Mouse (Mus musculus) cerebellum, postnatal 25 days (tissue): Measurements from ENCODE around the gene Slamf8.

ENCODE experiments used
- DNase-seq, 2 experiments: peaks; one replicate each; pipeline ENCODE4 v3.0.0; 2021; ENCODE audit warnings: mixed read lengths in 2 of 2

The Slamf8 gene

GRCm38 (mm10) chr1:172593321-172593720 is 3.0 kb upstream of the Slamf8 start:
- no peak for DNase-seq

GRCm38 (mm10) chr1:172585612-172586567 is 4.5 kb downstream of the Slamf8 start:
- peak; percentile 13 to 14 for DNase-seq

DNA sequence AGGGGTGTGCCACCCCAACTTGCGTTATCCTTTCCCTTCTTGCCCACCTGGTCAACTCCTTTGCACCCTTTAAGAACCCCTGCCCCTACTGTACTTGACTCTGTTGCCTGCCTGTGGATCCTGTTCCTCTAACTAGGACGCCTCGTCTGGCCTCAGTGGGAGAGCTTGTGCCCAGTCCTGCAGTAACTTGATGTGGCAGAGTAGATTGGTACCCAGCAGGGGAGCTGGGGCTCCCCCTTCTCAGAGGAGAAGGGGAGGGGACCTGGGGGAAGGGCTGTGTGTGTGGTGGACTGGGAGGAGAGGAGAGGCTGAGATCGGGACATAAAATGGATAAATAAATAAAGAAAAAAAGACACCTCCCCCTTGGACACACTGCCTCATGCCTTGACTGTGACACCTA is 5.3 kb downstream of the Slamf8 start:
- no peak for DNase-seq

GRCm38 (mm10) chr1:172584271-172584670 is 6.1 kb downstream of the Slamf8 start:
- no peak for DNase-seq

GRCm38 (mm10) chr1:172582436-172582835 is 7.9 kb downstream of the Slamf8 start:
- DNase-seq: no peak

- no peak for DNase-seq
These were observed 10.3 kb downstream of the Slamf8 start for GRCm38 (mm10) chr1:172580116-172580515.

GRCm38 (mm10) chr1:172567758-172568157 is 22.6 kb downstream of the Slamf8 start:
- DNase-seq: no peak

DNA sequence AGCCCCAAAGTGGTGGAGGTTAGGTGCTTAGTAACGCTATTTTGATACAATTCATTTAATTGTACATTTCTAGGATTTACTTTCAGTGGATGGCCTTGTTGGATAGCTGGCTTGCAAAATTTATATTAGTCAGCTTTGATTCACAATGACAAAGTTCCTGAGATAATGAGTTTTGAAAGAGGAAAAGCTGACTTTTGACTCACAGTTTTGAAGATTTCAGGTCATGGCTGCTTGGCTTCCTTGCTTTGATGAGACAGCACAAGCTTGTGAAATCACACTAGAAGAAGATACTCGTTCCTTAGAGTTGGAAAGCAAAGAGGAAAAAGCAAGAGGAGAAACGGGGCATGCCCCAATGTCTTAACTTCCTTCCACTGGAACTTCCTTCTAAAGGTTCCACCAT is 24.2 kb downstream of the Slamf8 start:
- DNase-seq: no peak

DNA sequence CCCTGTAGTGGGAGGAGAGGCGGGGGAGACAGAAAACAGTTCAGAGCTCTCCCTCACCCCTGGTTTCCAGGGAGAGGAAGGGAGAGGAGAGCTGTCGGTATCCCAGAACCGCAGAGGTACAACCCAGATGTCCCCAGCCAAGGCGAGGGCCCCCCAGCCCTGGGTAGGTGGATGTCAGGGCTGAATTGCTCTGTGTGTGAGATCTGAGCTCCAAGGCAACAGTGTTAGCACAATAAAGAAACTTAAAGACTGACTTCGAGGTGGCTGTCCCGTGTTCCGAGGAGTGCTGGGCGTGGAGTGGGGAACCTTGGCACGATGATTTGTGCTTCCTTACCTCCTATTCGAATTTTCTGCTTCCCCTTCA is 26.9 kb downstream of the Slamf8 start:
- DNase-seq: no peak

DNA sequence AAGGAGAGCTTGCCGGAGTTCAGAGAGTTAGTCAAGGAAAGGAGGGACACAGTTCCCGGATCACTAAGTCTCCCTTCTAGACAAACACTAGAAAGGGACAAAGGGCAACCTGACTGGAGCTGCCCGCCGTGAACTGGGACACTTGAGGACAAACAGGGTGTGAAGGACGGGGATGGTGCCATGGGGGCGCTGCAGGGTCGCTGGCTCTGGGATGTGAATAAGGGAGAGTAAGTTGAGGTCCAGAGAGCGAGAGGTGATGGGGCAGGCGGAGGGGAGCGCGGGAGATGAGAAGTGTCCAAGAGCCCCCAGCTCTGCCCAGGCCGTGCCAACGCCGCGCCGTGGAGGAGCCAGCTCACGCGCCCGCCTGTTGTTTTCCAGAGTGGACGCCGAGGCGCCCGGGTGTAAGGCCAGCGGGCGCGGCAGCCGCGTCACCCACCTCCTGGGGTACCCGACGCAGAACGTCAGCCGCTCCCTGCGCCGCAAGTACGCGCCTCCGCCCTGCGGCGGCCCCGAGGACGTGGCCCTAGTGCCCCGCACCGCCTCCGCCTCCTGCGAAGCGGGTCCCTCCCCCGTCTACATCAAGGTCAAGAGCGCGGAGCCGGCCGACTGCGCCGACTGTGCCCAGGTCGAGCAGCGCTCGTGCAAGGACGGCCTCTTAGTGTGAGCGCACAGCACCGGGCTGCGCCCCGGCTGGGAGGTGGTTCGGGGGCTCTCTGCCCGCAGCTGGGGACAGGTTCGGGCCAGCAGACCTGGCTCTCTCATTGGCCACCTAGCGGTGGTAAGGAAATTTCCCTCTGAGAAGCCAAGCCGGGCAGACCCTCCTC is 27.5 kb downstream of the Slamf8 start:
- peak; percentile 79 to 80 for DNase-seq

DNA sequence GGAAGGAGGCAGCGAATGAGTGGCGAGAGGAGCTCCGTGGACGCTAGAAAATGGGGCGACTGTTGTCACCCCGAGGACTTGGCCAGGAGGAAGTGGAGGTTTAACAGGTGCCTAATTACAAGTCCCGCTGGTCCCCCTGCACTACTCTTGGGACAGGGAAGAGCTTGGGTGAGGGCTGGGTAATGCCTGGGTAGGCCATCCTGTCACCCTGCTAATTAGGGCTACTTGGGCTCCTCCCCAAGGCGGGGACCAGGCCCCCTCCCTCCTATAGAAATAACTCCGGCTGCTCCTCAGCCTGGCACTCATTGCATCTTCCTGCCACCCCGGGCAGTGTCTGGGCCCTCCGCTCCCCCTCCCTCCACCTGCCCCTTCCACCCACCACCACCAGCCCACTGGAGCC is 34.7 kb downstream of the Slamf8 start, which contains the start of gene Vsig8:
Gene Vsig8 (plus strand): TSS at position 301 of the 400 bp plus-strand sequence.
- DNase-seq: no peak

- no peak for DNase-seq
These were observed 37.7 kb downstream of the Slamf8 start for GRCm38 (mm10) chr1:172552623-172553022.

DNA sequence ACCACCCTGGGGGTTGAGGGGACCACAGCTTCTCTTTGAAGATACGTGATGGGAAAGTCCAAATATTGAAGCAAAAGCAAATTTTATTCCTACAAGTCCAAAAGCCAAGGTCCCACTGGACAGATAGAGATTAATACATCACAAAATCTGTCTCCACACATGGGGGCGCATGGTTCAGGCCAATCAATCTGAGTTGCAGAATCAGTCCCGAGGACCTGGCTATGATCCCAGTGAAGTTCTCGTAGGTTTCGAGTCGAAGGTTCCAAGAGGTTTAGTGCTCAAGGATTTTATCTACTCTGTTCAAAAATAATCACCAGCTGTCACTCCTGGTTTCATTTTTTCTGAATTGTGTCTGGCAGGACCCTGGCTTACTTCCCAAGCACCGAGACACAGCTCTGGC is 39.4 kb downstream of the Slamf8 start:
- DNase-seq: no peak

DNA sequence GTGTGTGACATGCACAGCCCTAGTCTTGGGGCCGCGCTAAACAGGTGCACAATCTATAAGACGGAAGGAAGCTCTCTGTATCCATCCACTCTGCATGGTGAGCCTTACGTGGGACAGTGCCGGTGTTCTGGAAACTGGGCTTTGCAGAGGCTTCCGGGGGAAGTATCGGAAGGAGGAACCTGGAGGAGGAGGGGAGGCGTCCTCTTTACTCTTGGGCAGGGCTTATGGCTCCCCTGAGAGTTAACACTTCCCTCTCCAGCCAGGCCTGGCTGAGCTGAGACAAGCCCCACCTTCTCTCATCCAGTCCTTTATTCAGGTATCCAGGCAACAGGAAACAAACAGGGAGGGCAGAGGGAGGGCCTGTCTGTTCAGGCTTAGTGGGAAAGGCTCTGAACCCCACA is 39.8 kb downstream of the Slamf8 start:
- peak in 1 of 2 experiments; percentile 29 for DNase-seq

GRCm38 (mm10) chr1:172549717-172550116 is 40.7 kb downstream of the Slamf8 start:
- no peak for DNase-seq

DNA sequence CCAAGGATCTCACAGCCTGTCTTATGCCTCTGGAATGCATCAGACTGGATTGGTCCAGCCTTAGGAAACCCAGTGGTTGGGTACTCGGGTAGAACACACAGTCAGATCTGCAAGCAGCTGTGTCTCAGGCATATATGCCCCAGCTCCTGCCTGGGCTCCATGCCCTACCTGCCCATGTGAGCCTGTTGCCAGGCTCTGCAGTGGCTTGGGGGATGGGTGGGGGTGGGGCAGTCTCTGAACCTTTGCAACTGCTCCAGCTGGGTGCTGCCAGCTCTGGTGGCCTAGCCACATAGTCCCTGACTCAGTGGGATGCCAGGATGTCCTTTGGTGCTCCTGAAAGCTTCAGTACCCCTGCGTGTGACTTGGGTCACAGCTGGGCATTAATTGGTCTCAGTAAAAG is 41.1 kb downstream of the Slamf8 start:
- DNase-seq: no peak

- DNase-seq: no peak
These were observed 41.9 kb downstream of the Slamf8 start for GRCm38 (mm10) chr1:172548501-172548900.

DNA sequence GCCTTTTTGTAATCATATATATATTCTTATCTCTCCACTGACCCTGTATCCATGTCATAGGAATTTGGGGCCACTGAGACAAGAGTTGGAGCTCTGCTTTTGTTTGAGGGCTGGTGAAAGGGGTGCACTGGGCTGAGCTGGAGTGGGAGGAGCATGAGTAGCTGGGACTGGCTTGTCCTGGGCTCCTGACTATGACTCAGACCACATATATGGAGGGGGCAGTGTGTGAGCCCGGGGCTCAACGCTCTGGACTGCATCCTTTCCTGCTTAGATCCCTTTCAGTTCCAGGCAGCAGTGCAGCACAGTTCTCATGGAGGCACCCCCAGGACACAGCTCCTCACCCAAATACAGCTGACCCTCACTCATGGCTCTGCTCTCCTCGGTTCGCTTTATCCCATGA is 44.3 kb downstream of the Slamf8 start:
- no peak for DNase-seq

DNA sequence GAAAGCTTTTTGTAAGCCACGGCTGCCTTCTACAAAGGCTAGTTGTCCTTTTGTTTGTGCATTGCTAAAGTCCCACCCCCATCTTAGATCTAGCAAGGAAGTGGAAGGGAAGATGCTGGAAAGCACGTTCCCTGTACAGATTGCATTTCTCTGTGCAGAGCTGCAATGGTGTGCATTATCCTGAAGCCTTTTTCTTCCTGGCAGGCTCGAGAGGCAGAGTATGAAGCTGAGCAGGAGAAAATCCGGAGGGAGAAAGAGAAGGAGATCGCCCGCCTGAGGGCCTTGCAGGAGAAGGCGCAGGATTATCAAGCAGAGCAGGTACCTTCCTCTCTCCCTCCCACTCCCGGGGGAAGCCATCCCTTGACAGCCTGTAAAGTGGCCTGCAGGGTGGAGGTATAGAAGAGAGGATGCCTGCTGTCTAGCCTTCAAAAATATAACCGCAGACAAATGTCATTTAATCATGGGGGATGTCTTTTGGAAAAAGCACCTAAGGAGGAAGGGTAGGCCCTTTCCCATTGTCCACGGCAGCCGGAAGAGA is 50.0 kb downstream of the Slamf8 start:
- no peak for DNase-seq

GRCm38 (mm10) chr1:172539827-172540226 is 50.5 kb downstream of the Slamf8 start:
- peak in 1 of 2 experiments; percentile 21 for DNase-seq

DNA sequence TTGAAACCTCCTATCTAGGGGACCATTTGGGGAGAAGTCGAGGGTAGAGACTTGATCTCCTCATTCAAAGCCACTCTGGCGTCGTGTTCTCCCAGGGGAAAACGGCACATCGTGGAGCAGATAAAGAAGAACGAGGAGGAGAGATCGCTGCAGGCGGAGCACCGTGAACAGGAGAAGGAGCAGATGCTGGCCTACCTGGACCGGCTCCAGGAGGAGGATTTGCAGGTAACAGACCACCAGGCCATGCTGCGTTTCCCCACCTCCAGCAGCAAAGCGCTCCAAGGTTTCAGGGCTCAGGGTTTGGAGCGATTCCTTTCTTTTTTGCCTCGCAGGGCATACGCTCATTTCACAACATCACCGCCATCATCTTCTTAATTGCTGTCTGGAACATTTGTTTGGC is 55.3 kb downstream of the Slamf8 start:
- DNase-seq: peak in 1 of 2 experiments; percentile 44

- DNase-seq: peak; percentile 70 to 79
These were observed 57.8 kb downstream of the Slamf8 start for GRCm38 (mm10) chr1:172532551-172532950.
